Mouse (Mus musculus): ENCODE results near the gene Gprc5a.
A peak's percentile ranks its signal among the peaks of the same experiment; 100 is the strongest.

Gene Gprc5a

DNA sequence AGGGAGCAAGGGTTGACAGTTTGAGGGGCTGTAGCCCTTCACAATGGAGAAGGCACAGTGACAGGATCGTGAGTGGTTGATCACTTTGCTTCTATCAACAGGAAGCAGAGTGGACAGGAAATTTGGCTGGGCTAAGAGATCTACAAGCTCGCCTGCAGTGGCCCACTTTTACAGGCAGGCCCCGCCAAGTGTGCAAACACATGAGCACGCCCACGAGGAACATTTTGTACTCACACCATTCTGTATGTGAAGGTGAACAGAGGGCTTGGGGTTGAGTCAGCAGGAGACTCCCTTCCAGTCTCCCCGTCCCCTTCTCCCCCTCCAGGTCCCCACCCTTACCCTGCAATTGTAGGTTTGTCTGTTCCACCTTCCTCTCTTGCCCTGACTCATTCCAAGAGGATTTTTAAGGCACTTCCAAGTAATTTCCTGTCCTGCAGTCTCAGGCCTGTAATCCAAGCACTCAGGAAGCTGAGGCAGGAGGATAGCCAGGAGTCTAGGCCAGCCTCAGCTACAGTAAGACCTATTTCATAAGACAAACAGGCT is 9.0 kb downstream of the Gprc5a start:
- DNase-seq (ENCODE audit: low spot score in 2 of 2), result peak; percentile 5 to 13

DNA sequence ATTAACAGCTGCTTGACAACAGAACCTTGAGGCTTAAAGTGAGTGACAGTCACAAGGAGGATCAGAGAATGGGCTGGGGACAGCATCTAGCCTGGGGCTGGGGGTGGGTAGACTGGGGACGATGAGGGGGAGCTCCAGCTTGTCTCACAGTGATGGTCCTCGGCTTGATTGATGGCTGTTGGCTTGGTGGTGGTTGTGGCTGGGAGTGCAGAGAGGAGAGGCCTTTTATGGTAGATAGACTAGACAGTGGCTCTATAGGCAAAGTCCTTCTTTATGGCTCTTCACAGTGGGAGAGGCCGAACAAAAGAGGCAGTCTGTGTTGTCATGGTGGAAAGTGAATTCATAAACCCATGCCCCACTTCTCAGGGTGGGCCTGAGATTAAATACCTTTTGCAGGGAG is 10.8 kb downstream of the Gprc5a start:
- no peak for DNase-seq (ENCODE audit: low spot score in 2 of 2)

DNA sequence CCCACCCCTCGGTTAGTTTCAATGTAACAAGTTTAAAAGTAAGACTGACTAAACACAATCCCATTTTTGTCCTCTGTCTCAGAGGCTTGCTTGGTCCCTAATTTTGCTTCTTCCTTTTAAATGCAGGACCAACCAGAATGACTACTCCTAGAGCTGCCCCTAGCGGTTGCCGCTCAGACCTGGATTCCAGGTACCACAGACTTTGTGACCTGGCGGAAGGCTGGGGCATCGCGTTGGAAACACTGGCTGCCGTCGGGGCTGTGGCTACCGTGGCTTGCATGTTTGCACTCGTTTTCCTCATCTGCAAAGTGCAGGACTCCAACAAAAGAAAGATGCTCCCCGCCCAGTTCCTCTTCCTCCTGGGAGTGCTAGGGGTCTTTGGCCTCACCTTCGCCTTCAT is 13.0 kb downstream of the Gprc5a start:
- no peak for DNase-seq (ENCODE audit: low spot score in 2 of 2)

DNA sequence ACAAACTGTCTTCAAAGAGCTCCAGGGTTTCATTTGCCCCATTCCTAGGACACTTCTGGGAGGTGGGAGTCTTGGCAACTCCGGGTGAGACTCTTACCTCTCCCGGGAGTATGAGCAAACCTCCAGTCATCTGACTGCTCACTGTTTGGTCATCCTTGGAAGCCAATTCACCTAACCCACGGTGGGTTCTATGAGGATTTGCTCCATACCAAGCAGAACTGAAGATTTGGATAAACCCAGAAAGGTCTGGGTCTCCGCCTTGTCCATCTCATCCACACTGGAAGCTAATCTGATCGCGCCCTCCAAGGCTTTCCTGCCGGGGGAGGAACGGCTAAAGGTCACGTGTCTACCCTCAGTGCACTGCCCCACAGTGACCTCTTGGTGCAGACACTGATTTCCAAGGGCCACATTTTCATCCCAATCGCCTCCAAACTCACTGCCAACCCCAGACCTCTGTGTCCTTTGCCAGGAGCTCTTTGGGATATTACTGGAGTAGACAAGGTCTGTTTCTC is 18.6 kb downstream of the Gprc5a start:
- DNase-seq (ENCODE audit: low spot score in 2 of 2), result no peak

DNA sequence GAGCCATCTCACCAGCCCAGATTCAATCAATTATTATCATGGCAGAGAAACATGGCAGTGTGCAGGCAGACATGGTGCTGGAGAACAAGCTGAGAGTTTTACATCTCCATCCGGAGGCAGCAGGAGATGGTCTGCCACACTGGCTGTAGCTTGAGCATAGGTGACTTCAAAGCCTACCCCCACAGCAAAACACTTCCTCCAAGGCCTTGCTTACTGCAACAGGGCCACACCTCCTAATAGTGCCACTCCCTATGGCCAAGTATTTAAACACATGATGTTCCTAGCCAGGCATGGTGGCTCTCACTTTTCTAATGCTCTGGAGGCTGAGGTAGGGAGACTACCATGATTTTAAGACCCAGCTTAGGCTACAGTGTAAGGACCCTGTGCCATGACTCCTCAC is 20.3 kb downstream of the Gprc5a start:
- DNase-seq (ENCODE audit: low spot score in 2 of 2), result no peak

DNA sequence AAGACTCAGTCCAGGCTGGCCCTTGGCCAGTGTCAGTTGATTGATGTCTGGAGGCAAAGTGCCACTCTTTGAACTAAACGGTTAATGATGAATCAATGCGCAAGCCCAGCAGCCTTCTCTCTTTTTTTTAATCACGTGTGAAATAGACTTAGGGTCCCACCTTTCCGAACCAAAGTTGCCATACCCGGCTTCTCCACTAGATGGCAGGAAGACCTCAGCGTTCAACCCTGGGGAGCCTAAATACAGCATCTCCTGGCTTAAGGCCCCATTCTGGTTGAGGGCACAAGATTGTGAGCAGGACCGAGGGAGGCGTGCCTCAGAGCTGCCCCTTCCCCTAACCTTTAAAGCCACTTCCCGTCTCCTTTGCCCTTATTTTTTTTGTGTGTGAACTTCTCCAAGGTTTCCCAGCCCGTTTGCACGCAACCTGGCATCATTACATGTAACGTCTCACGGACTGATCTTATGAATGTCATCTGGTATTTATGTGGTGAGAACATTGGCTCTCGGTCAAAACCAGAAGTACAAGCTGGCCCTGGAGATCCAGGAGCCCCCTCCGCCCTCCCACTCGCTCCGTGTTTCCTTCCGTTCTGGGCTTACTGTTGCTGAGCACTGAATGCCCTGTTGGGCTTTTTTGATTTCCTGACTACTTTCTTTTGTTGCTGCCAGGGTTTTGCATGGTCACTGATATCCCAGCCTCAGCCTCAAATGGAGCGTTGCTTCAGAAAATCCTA is 22.4 kb downstream of the Gprc5a start:
- DNase-seq (ENCODE audit: low spot score in 2 of 2), result peak; percentile 35 to 69

DNA sequence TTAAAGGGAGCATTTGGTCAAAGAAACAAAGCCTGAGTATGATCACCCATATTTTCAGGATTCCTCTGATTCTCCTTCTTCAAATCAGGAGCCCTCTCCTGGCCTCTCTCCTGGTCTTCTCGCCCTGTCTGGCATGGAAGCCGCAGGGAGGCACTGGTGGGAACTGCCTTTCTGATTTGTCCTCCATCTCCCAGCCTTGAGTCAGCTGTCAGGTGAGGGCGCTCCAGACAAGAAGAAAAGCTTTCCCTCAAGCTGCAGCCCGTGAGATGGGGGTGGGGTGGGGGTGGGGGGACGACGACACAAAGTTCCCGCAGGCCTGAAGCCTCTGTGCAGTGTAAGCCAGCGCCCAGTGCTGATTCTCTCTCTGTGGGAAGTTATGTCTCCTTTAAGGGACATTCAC is 24.3 kb downstream of the Gprc5a start:
- DNase-seq (ENCODE audit: low spot score in 2 of 2), result no peak

DNA sequence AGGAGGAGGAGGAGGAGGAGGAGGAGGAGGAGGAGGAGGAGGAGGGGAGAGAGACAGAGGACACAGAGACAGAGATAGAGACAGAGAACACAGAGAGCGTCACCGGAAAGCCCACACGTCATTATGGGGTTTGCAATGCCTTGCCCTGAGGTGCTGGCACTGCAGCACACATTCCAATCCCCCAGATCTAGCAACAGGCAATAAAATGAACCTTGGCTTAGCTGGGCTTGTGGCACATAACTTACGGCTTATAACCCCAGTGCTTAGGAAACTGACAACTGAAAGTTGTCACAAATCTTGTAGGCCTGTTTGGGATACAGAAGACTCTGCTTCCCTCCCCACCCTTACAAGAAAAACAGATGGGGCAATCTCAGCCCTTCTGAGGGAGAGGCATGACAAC is 25.2 kb downstream of the Gprc5a start:
- DNase-seq (ENCODE audit: low spot score in 2 of 2), result no peak

DNA sequence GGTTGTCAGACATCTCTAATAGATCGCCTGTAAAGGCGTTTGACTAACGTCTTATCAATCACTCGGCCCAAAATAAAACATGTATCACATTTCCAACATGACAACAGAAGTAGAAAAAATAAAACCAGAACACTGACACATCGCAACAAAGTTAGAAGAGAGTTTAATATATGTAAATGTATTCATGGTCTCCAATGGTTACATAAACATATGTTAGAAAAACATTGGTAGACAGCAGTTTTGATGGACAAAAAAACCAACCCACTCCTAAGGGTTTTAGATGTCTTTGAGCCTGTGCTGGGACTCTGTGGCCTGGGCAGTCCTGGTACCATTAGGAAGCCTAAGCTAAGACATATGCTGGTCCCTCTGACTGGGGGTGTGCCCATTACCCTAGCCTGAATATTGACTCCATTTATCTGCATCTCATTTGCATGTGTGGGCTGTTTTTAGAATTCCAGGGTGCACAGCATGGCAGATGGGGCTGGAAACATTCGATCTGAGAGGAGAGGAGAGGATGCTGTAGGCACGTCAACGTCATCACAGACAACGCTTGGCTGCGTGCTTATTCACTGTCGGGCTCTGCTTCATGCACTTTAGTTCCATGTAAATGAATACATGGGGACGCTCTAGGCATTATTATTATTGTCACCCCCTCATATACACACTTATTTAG is 27.5 kb downstream of the Gprc5a start:
- no peak for DNase-seq (ENCODE audit: low spot score in 2 of 2)

DNA sequence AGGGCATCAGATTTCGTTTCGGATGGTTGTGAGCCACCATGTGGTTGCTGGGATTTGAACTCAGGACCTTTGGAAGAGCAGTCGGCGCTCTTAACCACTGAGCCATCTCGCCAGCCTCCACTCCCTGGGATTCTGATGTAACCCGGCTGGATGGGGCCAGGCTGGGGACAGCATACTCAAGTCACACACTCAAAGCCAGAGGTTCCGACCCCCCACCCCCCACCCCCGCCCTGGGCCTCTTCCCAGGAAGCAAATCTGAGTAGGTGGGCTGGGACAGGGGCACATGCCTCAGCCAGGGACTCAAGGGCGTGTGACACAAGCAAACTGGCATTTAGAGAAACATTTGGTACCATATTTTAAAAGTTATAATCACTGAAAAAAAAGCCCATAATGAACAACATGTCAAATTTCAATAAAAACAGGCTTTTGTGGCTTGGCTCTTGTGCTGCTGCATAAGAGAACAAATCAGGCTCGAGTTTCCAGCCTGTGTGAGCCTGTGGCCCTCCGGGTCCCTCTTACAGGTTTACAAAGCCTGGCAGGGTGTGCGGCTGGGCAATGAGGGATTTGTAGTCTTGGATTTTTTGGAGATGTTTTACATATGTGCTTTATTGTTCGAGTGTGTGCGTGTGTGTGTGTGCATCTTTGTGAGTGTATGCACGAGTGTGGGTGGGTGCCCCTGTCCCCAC is 35.5 kb downstream of the Gprc5a start:
- no peak for DNase-seq (ENCODE audit: low spot score in 2 of 2)

DNA sequence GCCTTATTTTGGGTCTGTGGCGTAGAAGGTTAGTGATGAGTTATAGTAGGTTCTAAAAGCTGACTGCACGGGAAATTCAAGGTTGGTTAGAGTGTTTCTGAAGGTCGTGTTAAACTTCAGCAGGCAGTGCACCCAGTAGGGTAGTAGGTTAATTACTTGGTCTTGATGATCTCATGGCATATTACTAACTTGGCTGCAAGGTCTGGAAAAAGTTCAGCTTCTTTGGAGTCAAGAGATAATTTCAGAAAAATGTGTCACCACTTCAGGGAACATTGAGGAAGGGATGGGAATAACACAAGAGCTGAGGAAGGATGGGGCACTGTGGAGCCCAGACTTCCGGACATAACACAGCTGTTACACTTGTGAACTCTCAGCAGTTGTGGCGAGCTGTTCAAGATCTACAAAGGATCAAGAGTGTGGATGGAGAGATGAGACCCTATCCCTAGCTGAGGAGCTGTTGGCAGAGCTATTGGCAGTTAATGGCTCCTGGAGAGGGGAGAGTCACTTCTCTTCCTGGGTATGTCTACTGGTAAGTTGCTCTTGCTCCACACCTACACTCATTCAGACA is 37.4 kb downstream of the Gprc5a start:
- peak; percentile 7 for DNase-seq (ENCODE audit: low spot score in 2 of 2)

DNA sequence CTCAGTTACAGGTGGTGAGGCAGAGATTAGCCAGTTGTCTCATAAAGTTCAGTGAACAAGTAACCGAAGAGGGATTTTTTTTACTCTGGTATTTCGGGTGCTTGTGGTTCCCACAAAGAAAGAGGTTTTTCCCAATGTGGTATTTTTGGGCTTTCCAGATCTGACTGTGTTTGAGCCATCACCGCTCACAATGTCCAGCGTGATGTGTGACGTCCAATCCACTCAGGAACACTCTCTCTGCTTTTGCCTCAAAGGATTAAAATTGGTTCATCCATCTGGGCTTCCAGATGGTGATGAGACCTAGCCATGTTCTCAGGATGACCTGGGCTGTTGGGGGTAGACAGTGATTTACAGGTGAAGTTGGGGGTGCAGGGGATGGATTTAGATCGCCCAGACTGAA is 41.6 kb downstream of the Gprc5a start:
- no peak for DNase-seq (ENCODE audit: low spot score in 2 of 2)

DNA sequence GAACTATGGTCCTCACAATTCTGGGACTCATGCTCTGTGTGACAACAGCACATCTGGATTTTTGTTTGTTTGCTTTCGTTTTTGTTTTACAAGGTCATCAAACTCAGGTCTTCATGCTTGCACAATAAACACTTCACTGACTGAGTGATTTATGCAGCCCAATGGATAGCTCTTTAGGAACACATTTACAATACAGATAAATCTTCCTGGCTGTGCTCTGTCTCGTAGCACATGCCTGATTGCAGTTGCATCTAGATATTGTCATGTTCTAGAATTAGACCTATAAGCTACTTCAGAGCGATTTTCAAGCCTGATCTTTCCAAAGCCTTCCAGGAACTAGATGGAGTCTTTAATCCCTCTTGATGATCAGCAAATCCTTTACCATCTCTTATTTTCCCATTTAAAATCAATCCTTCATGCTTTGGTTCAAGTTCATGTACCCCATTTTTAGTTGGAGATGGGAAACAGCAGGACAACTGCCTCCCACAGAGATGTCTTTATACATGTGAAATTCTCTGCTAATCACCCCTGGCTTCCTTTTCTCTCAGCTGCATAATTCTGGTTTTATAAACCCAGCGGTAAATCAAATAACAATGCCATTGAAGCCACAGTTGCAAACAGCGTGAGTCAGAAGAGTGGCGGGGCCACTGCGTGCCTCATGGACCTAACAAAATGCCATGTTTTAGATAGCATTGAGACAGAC is 47.1 kb downstream of the Gprc5a start:
- no peak for DNase-seq (ENCODE audit: low spot score in 2 of 2)

DNA sequence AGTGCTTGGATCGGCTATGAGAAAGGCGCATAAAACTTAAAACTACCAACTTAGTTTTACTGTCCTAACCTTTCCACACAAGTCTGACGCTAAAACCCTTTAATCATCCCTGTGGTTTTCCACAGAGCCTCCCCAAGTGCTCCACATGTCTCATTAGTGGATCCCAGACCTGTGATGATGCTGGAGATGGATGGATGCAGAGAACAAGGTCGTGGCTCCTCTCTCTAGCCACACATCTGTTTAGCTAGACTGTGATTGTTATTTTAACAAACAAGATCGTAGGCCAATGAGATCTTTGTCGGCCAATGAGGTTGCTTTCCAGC is 47.6 kb downstream of the Gprc5a start:
- no peak for DNase-seq (ENCODE audit: low spot score in 2 of 2)

DNA sequence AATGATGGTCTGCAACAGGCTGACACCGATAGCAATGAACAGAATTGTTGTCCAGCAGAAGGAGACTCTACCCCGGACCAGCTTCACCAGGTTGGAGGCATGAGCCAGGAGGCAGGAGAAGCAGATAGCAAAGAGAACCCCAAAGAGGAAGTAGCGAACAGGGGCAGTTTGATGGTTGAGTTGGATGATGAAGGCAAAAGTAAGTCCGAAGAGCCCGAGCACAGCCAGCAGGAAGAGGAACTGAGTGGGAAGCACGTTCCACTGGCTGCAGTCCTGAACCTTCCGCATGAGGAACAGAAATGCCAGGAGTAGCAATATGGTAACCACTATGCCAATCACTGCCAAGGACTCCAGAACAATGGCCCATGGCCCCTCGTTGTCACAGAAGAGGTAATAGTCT is 51.0 kb downstream of the Gprc5a start:
- no peak for DNase-seq (ENCODE audit: low spot score in 2 of 2)

DNA sequence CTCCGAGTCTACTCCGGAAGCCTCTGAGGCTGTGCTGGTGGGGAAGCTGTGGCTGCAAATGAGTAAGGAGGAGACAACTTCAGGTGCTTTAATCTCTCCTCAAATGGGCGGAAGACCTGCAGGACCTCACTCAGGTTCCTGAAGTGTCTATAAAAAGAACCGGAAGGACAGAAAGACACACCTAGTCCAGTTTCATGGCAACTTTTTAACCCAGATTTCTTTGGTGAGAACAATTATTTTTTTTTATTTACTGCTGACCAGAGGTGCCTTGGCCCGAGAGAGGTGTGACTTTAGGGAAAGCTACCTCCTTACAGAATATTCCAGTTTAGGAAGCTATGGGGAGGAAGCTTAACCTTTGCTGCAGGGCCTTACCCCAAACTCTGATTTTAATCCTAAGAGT is 52.7 kb downstream of the Gprc5a start, which contains the start of gene Gprc5d:
TSS of gene Gprc5d (minus strand) at position 101 of the 400 bp plus-strand sequence.
- DNase-seq (ENCODE audit: low spot score in 2 of 2), result no peak

DNA sequence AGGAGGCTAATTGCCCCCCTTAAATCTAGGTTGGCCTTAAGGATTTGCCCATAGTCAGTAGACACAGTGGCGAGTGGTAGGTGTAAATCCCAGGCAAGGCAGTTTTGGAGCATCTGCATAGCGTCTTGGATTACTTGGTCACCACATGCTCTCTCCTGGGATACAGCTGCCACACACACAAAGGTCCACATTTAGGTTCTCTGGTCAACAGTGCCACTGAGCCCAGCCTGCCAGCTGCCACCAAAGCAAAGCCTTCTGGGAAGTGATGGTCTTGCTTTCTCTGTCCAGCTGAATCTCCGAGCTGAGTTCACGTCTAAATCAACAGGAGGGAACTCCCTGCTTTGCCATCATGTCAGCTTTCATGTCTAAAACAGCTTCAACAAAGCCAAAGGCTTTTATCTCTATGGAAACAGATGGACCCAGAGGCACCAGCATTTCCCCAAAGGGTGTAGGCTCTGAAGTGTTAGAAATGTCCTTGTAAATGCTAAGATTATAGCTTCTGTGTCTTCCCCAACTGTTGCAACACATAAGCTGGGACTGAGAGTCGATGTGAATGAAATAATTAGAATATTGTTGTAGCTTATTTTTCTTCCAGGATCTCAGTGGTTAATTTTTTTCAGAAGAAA is 59.4 kb downstream of the Gprc5a start:
- no peak for DNase-seq (ENCODE audit: low spot score in 2 of 2)

DNA sequence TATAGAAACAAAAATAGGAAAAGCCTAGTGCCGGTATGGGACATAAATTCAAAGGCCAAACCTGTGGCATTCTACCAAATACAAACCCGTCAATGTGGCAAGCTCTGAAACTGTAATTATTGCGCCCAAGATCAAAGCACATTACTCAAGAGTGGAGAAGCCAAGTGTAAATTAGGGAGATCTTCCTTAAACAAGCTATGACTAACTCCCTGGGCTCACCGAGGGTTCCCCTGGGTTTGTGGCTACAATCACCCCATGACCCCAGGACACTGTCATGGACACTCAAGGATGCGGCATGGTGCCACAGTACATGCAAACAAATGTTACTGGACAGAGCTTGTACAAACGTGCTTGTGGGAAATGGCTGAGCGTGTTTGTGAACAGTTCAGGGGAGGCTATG is 67.6 kb downstream of the Gprc5a start:
- no peak for DNase-seq (ENCODE audit: low spot score in 2 of 2)

DNA sequence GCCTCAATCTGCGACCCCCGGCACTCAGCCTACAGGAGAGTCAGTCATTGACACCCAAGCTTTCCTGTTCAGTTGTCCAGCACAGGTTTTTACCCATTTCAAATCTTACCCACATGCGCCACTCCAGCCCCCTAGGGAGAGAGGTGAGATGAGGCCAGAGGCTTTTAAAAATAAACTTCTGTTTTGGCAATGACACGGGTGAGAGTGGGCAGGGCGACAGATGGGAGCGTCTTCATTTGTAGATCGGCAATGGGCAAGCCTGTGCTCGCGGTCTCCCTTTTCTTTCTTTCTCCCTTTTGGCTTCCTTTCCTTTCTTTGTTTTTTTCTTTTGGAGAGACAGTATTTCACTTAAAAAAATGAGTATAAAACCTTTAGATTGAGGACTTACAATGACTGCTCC is 68.0 kb downstream of the Gprc5a start:
- DNase-seq (ENCODE audit: low spot score in 2 of 2), result no peak
